Mouse (Mus musculus) gastrocnemius, adult 8-10 months (tissue): ENCODE data around the gene Selplg. TPM values are rescaled to one million over a fixed set of nuclear protein-coding genes. Genes with fewer than 3 reads are reported as not detected.
"Not testable (repeated sequence)": the region's sequence is repeated elsewhere in the genome, so short reads cannot be mapped to it uniquely, and the experiment has no call there.

Source experiments
- DNase-seq, 2 experiments: peaks; one replicate each; pipeline ENCODE4 v3.0.0; 2022; ENCODE audit warnings: low spot score in 2 of 2
- total RNA-seq, 4 experiments: library from RNA; stranded (reverse); gene quantifications; 2 replicates each; pipeline ENCODE4 v1.2.4; 2022

Selplg gene
- total RNA-seq, 4 experiments from 2014 or later, result 0.41 to 1.5 (median 0.48) TPM

DNA sequence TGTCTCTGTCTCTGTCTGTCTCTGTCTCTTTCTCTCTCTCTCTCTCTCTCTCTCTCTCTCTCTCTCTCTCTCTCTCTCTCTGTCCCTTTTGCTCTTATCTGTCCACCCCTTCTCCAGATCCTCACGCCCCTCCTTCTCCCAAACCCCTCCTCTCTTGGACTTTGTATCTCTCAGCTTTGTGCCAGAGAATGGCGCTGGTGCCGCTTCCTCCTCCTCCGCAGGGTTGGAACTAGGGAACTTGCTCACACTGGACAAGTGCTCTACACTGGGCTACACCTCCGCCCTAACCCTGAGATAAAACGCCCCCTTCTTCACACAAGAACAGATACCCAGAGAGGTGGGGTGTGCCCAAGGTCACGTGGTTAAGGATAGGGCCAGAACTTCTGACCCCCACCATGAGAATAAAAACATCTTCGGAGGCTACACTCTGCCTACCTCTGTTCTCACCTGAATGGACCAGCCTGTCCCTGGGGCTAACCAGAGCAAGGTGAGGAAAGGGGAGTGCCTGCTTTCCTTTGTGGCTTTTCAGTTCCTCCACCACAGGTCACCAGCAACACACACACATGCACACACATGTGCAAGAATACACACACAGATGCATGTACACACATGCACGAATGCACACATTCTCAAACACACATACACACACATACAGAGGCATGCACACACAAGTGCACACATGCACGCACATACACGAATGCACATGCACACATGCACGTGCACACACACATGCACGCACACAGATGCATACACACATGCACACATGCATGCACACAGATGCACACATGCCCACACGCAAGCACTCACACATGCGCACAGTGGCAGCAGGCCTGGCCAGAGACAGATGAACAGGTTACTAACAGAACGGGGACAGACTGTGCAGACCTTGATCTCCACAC is 41.0 kb downstream of the Selplg start:
- DNase-seq, result no peak

DNA sequence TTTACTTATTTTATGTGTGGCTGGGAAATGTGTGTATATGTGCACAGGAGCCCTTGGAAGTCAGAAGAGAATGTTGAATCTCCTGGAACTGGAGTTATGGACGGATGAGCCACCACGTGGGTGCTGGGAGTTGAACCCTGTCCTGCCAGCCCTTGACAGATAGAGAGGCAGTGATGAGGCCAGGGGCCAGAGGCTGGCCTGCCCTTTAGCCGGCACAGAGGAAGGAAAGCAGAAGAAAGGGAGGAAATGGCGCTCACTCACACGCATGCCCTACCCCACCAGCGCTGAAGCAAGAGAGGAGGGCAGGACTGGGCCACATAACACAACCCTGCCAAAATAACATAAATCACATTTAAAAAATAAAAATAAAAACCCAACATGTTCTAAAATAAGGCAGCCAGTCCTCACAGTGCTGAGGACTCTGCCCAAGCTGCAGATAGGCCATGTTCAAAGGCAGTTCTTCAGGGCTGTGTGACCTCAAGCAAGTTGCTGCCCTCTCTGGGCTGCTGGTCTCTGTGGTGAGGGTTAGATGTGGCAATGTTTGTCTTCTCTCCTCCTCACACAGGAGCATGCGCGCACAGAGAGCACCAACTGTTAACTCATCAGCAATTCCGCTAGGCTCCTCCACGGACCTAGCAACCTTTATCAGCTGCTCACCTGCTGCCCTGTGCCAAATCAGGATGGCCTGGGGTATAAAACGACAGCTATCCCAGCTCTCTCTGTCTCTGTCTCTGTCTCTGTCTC is 41.8 kb downstream of the Selplg start:
- DNase-seq, result no peak

GRCm38 (mm10) chr5:113789075-113789788 is 43.2 kb downstream of the Selplg start:
- no peak for DNase-seq

DNA sequence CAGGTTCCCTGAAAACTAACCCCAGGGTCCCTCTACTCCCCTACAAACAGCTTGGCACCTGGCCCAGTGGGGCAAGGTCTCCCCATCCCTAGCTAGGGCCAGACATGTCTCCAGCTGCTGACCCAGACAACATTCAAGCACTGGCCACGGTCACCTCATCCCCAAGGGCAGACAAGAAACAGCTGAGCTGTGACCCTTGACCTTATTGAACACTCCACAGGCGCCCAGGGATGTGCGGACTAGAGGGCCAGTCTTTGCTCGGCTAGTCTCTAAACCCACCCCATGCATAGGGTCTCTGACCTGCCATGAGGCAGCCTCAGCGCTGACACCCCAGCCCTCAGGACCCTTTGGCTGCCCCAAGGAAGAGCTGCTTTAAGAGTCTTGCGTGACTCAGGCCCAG is 43.8 kb downstream of the Selplg start:
- DNase-seq, result no peak

DNA sequence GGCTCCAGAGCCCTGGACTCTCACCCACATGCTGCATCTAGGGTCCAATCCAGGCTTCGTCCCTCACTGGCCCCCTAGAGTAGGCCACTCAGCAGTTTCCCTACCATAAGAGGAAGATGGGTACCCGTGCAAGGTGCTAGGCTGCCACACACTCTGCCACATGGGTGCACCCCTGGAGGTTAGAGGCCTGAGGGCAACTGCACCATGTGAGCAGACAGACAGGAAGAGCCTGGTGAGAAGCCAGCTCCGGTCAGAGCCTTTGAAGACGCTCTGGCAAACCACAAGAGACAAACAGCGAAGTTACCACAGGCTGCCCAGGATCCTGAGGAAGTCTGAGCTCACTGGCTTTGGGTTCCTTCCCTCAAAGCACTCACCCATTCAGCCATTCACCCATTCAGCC is 45.5 kb downstream of the Selplg start:
- no peak for DNase-seq

DNA sequence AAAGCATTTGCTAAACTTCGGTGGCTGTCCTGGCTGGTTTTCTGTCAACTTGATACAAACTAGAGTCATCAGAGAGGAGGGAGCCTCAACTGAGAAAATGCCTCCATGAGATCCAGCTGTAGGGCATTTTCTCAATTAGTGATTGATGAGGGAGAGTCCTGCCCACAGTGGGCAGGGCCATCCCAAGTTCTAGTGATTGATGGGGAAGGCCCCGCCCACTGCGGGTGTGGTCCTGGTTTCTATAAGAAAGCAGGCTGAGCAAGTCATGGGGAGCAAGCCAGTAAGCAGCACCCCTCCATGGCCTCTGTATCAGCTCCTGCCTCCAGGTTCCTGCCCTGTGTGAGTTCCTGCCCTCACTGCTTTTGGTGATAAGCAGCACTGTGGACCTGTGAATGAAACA is 48.3 kb downstream of the Selplg start:
- DNase-seq, result not testable (repeated sequence)

GRCm38 (mm10) chr5:113783581-113784001 is 48.9 kb downstream of the Selplg start:
- DNase-seq, result no peak

GRCm38 (mm10) chr5:113782624-113783023 is 49.8 kb downstream of the Selplg start:
- DNase-seq, result no peak

DNA sequence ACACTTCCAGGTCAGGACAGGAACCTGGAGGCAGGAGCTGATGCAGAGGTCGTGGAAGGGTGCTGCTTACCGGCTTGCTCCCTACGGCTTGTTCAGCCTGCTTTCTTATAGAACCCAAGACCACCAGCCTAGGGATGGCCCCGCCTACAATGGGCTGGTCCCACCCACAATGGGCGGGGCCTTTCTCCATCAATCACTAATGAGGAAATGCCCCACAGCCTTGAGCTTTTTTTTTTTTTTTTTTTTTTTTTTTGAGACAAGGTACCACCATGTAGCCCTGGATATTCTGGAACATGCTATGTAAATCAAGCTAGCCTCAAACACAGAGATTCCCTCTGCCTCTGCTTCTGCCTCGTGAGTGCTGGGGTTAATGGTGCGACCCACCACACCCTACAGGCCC is 50.6 kb downstream of the Selplg start:
- DNase-seq, result no peak

- DNase-seq, result no peak
Observed at GRCm38 (mm10) chr5:113781254-113781653, 51.2 kb downstream of the Selplg start.

GRCm38 (mm10) chr5:113780763-113781162 is 51.7 kb downstream of the Selplg start:
- DNase-seq, result no peak

- no peak for DNase-seq
Observed at GRCm38 (mm10) chr5:113780082-113780752, 52.2 kb downstream of the Selplg start.

DNA sequence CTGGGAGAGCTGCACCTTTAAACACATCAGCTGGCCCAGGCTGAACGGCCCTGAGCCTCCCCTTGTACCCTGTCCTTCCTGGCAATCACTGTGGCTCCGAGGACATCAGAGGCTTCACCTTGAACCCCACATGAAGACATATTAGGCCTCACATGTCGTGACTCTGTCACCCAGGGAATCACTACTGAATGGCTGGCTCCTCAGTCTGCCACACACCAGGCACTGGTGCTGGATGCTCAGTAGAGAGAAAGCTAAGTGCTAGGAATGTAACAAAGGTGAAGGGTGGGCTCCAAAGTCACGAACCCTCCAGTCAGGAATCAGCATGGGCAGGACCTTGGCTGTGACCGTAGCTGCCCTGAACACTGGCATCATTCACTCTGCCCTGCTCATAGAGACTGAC is 52.9 kb downstream of the Selplg start:
- no peak for DNase-seq

GRCm38 (mm10) chr5:113777728-113778127 is 54.7 kb downstream of the Selplg start:
- not testable (repeated sequence) for DNase-seq

- DNase-seq, result no peak
Observed at GRCm38 (mm10) chr5:113776896-113777226, 55.6 kb downstream of the Selplg start.

- DNase-seq, result no peak
Observed at GRCm38 (mm10) chr5:113776128-113776895, 56.1 kb downstream of the Selplg start.

GRCm38 (mm10) chr5:113775585-113775984 is 56.9 kb downstream of the Selplg start:
- no peak for DNase-seq

DNA sequence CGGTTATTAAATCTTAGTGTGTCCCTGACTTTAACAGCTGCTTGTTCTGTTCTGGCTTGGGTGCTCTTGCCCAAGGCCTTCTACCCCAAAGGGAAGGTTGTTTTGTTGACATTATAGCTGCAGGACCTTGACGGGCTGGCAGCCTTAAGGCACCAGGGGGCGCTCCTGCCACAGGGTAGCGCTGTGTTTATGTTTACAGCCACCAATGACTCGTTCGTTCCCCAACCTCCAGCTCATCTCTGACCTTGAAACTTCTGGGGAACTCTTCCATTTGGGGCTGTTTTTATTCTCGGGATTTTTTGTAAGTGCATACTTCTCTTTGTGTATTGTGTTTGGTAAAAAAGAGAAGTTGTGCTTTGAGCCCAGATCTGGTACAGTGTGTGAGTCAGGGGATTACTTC is 58.8 kb downstream of the Selplg start:
- peak; percentile 79 to 85 for DNase-seq

- no peak for DNase-seq
Observed at GRCm38 (mm10) chr5:113772905-113773519, 59.4 kb downstream of the Selplg start.

- DNase-seq, result peak; percentile 86 to 90
Observed at GRCm38 (mm10) chr5:113772450-113772895, 60.0 kb downstream of the Selplg start, which contains the start of the genes Sart3 and Iscu. TSS of gene Sart3 (minus strand) at chr5:113772510. TSS of gene Iscu (plus strand) at chr5:113772748.
